Mouse (Mus musculus): ENCODE measurements around the gene Tbx3. TPM values are rescaled to one million over a fixed set of nuclear protein-coding genes. Genes with fewer than 3 reads are reported as not detected.
A peak's percentile ranks its signal among the peaks of the same experiment; 100 is the strongest.

Tbx3 gene
- total RNA-seq, 1 experiment = 47.9 TPM

GRCm38 (mm10) chr5:119646965-119647364, 23.5 kb upstream of the Tbx3 start:
- no peak for DNase-seq (ENCODE audit: low read depth, low spot score)
- Histone ChIP-seq H3K9ac (ENCODE audit: insufficient read depth, low read depth, low read length, poor library complexity, severe bottlenecking) (no peak overlapping the region), H3K4me3 (ENCODE audit: insufficient read depth in 1 of 2, low read depth in 1 of 2, low read length in 2 of 2, poor library complexity in 1 of 2, severe bottlenecking in 1 of 2) (no peak overlapping the region), H3K27ac (ENCODE audit: insufficient read depth, low read depth, low read length, poor library complexity, severe bottlenecking) (no peak overlapping the region), H3K36me3 (ENCODE audit: control insufficient read depth, insufficient read depth, low read length, poor library complexity, severe bottlenecking) (no peaks in the 10 kb centered on the region), H3K9me3 (ENCODE audit: control insufficient read depth, insufficient read depth, low read depth, low read length) (no peaks in the 10 kb centered on the region), H3K4me1 (ENCODE audit: control insufficient read depth in 2 of 2, insufficient read depth in 2 of 2, low read length in 2 of 2, poor library complexity in 1 of 2) (peaks cover 0 to 7% of the 10 kb centered on the region in 2 experiments; a peak in 3 of 4 replicates)
- TF ChIP-seq MAFK (IDR thresholded peaks at IDR 0.05; ENCODE audit: insufficient read depth, low read depth, low read length) = no peak
- TF ChIP-seq ZC3H11A (IDR thresholded peaks at IDR 0.05; ENCODE audit: borderline replicate concordance, low read depth, low read length) = no peak
- no peak for TF ChIP-seq HCFC1 (IDR thresholded peaks at IDR 0.05; ENCODE audit: borderline replicate concordance, insufficient read depth, low read length)
- no peak for TF ChIP-seq ZNF384 (IDR thresholded peaks at IDR 0.05; ENCODE audit: low read depth, low read length)
- TF ChIP-seq CHD2 (IDR thresholded peaks at IDR 0.05; ENCODE audit: low read depth, low read length) = no peak
- in situ Hi-C loops (cut with MboI; ENCODE audit: low sequenced_read_pairs in 2 of 2, unreplicated experiment in 2 of 2) = no loop called here

DNA sequence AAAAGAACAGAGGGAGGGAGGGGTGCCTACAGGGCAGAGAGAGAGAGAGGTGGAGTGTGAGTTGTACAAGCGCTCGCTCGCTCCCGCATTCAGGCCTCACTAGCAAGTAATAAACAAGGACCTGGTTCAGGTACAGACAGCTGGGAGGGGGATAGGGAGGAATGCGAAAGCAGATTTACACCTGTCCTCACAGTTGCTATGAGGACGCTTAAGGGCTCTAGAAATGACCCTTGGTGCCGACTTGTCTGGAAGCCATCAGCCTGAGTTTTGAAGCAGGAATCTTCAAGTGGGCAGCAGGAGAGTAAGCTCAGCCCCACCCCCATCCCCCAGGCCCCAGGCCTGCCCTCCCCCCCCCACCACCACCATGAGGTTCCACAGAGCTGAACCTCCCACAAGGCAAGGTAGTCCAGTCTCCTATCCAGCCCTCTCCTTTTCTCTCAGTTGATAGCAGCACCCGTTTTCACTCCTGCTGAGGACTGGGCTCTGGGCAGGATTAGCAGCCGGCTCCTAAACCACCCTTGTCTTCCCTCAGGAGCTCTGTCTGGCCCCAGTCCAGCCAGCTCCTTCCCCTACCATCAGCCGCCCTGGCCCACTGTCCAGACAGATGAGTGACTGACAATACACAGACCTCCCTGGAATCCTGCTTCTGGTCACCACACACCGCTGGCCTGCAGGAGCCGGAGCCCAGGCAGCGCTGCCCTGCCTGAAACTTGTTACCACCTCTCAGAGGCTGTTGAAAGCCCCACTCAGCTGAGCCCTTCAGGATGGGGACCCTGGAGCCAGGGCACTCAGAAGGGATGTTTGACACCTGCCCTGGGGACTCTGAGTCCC, 19.1 kb upstream of the Tbx3 start:
- in situ Hi-C loops (cut with MboI; ENCODE audit: low sequenced_read_pairs in 2 of 2, unreplicated experiment in 2 of 2) = loop anchor here in 1 of 2 experiments (25.0 kb wide), 1 partner anchor 1489 kb away; the partner anchor contains the start of genes Fbxw8 and Hrk
- no peak for DNase-seq (ENCODE audit: low read depth, low spot score)

GRCm38 (mm10) chr5:119656354-119656753, 14.1 kb upstream of the Tbx3 start:
- in situ Hi-C loops (cut with MboI; ENCODE audit: low sequenced_read_pairs in 2 of 2, unreplicated experiment in 2 of 2) = loop anchor here in 1 of 2 experiments (25.0 kb wide), 1 partner anchor 1494 kb away; the partner anchor contains the start of genes Fbxw8 and Hrk
- H3K9me3 ChIP-seq (ENCODE audit: control insufficient read depth, insufficient read depth, low read depth, low read length) = no peaks in the 10 kb centered on the region
- DNase-seq (ENCODE audit: low read depth, low spot score) = no peak
- peak overlapping the region; percentile 20 to 33; a peak in 3 of 4 replicates for H3K4me3 ChIP-seq (ENCODE audit: insufficient read depth in 1 of 2, low read depth in 1 of 2, low read length in 2 of 2, poor library complexity in 1 of 2, severe bottlenecking in 1 of 2)
- H3K27ac ChIP-seq (ENCODE audit: insufficient read depth, low read depth, low read length, poor library complexity, severe bottlenecking) = peak overlapping the region; percentile 48; the same call in 1 of the 2 replicates
- H3K9ac ChIP-seq (ENCODE audit: insufficient read depth, low read depth, low read length, poor library complexity, severe bottlenecking) = peak overlapping the region; percentile 9; the same call in 1 of the 2 replicates
- TF ChIP-seq ZC3H11A (IDR thresholded peaks at IDR 0.05; ENCODE audit: borderline replicate concordance, low read depth, low read length) = no peak
- TF ChIP-seq CHD2 (IDR thresholded peaks at IDR 0.05; ENCODE audit: low read depth, low read length) = no peak
- no peak for TF ChIP-seq HCFC1 (IDR thresholded peaks at IDR 0.05; ENCODE audit: borderline replicate concordance, insufficient read depth, low read length)
- H3K36me3 ChIP-seq (ENCODE audit: control insufficient read depth, insufficient read depth, low read length, poor library complexity, severe bottlenecking) = no peaks in the 10 kb centered on the region
- H3K4me1 ChIP-seq (ENCODE audit: control insufficient read depth in 2 of 2, insufficient read depth in 2 of 2, low read length in 2 of 2, poor library complexity in 1 of 2) = peaks cover 6 to 7% of the 10 kb centered on the region in 2 experiments

More for the DNA sequence above, 19.1 kb upstream of the Tbx3 start:
- Histone ChIP-seq H3K9ac (ENCODE audit: insufficient read depth, low read depth, low read length, poor library complexity, severe bottlenecking) (no peak overlapping the region), H3K4me3 (ENCODE audit: insufficient read depth in 1 of 2, low read depth in 1 of 2, low read length in 2 of 2, poor library complexity in 1 of 2, severe bottlenecking in 1 of 2) (peak overlapping the region in 1 of 2 experiments; percentile 32; a peak in 1 of 4 replicates), H3K9me3 (ENCODE audit: control insufficient read depth, insufficient read depth, low read depth, low read length) (no peaks in the 10 kb centered on the region), H3K27ac (ENCODE audit: insufficient read depth, low read depth, low read length, poor library complexity, severe bottlenecking) (no peak overlapping the region), H3K4me1 (ENCODE audit: control insufficient read depth in 2 of 2, insufficient read depth in 2 of 2, low read length in 2 of 2, poor library complexity in 1 of 2) (peaks cover 0 to 5% of the 10 kb centered on the region in 2 experiments; a peak in 3 of 4 replicates), H3K36me3 (ENCODE audit: control insufficient read depth, insufficient read depth, low read length, poor library complexity, severe bottlenecking) (no peaks in the 10 kb centered on the region)
- TF ChIP-seq ZC3H11A (IDR thresholded peaks at IDR 0.05; ENCODE audit: borderline replicate concordance, low read depth, low read length) (no peak), MAFK (IDR thresholded peaks at IDR 0.05; ENCODE audit: insufficient read depth, low read depth, low read length) (no peak), CHD2 (IDR thresholded peaks at IDR 0.05; ENCODE audit: low read depth, low read length) (no peak), ZNF384 (IDR thresholded peaks at IDR 0.05; ENCODE audit: low read depth, low read length) (no peak), HCFC1 (IDR thresholded peaks at IDR 0.05; ENCODE audit: borderline replicate concordance, insufficient read depth, low read length) (no peak)

DNA sequence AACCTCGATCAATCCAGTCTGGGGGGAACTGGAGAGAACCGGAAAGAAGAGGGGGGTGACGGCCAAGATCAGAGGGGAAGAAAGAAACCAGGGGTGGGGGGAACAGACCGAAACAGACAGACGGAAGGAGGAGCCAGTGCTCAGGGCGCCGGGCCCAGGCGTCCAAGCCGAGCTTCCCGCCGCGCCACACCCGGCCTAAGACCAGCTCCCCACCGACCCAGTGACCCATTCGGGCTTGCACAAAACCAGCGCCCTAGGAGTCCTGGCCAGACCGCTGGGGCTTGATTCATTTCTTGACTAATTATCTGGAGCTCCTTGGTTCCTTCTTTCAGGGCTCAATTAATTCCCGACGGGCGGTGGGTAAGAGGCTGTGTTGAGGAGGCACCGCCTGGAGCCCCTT, 13.6 kb upstream of the Tbx3 start:
- H3K27ac ChIP-seq (ENCODE audit: insufficient read depth, low read depth, low read length, poor library complexity, severe bottlenecking) = peak overlapping the region; percentile 46; the same call in 1 of the 2 replicates

More for the DNA sequence above, 13.6 kb upstream of the Tbx3 start:
- Histone ChIP-seq H3K4me3 (ENCODE audit: insufficient read depth in 1 of 2, low read depth in 1 of 2, low read length in 2 of 2, poor library complexity in 1 of 2, severe bottlenecking in 1 of 2) (peak overlapping the region; percentile 20 to 33), H3K4me1 (ENCODE audit: control insufficient read depth in 2 of 2, insufficient read depth in 2 of 2, low read length in 2 of 2, poor library complexity in 1 of 2) (peaks cover 5 to 8% of the 10 kb centered on the region in 2 experiments; a peak in 3 of 4 replicates), H3K9ac (ENCODE audit: insufficient read depth, low read depth, low read length, poor library complexity, severe bottlenecking) (peak overlapping the region; percentile 27; the same call in 1 of the 2 replicates), H3K9me3 (ENCODE audit: control insufficient read depth, insufficient read depth, low read depth, low read length) (no peaks in the 10 kb centered on the region), H3K36me3 (ENCODE audit: control insufficient read depth, insufficient read depth, low read length, poor library complexity, severe bottlenecking) (no peaks in the 10 kb centered on the region)
- DNase-seq (ENCODE audit: low read depth, low spot score) = no peak
- TF ChIP-seq HCFC1 (IDR thresholded peaks at IDR 0.05; ENCODE audit: borderline replicate concordance, insufficient read depth, low read length) (no peak), ZNF384 (IDR thresholded peaks at IDR 0.05; ENCODE audit: low read depth, low read length) (no peak), ZC3H11A (IDR thresholded peaks at IDR 0.05; ENCODE audit: borderline replicate concordance, low read depth, low read length) (no peak), MAFK (IDR thresholded peaks at IDR 0.05; ENCODE audit: insufficient read depth, low read depth, low read length) (no peak), CHD2 (IDR thresholded peaks at IDR 0.05; ENCODE audit: low read depth, low read length) (no peak)
- in situ Hi-C loops (cut with MboI; ENCODE audit: low sequenced_read_pairs in 2 of 2, unreplicated experiment in 2 of 2) = loop anchor here in 1 of 2 experiments (25.0 kb wide), 1 partner anchor 1495 kb away; the partner anchor contains the start of genes Fbxw8 and Hrk
